Mouse (Mus musculus): ENCODE results near the gene Lep. TPM values are rescaled to one million over a fixed set of nuclear protein-coding genes. Genes with fewer than 3 reads are reported as not detected.

Lep gene
- total RNA-seq (2022) = 100 to 1,000 TPM in 1 of 4 experiments, 10 to 100 TPM in 1, 1 to 10 TPM in 2; 2.5 to 252 (median 51.1) TPM

DNA sequence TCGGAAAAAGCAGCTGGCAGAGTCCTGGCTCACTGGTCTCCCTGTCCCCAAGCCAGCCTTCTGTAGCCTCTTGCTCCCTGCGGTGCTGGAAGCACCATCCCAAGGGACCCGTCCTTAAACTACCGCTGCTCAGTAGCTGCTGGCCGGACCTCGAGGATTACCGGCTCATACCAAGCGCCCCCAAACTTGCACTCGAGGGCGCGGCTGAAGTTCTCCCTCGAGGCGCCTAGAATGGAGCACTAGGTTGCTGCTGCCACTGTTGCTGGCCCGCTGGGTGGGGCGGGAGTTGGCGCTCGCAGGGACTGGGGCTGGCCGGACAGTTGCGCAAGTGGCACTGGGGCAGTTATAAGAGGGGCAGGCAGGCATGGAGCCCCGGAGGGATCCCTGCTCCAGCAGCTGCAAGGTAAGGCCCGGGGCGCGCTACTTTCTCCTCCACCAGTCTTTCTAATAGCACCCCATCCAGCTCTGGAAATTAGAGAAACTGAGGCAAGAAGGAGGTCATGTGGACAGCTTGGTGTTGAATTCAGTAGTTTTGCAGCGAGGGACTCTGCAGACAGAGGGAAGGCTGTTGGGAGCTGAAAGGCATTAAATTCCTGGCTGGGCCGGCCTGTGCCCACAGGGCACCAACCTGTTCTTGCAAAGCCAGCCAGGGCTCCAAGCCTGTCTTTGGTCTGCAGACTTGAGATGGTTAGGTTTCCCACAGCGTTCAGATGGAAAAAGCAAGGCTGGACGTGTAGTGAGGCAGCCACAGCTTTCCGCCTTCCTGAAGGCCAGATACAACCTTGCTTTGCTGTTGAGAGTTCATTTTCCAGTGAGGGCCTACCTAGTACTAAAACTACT, at the start of gene Lep:
Gene Lep (plus strand): TSS at position 375 of the 840 bp plus-strand sequence.
- no peak for DNase-seq

GRCm38 (mm10) chr6:29011651-29012050, 48.4 kb upstream of the Lep start:
- DNase-seq = no peak

GRCm38 (mm10) chr6:29013216-29013615, 46.8 kb upstream of the Lep start:
- no peak for DNase-seq

- no peak for DNase-seq
These were observed 43.1 kb upstream of the Lep start for GRCm38 (mm10) chr6:29016891-29017412.

DNA sequence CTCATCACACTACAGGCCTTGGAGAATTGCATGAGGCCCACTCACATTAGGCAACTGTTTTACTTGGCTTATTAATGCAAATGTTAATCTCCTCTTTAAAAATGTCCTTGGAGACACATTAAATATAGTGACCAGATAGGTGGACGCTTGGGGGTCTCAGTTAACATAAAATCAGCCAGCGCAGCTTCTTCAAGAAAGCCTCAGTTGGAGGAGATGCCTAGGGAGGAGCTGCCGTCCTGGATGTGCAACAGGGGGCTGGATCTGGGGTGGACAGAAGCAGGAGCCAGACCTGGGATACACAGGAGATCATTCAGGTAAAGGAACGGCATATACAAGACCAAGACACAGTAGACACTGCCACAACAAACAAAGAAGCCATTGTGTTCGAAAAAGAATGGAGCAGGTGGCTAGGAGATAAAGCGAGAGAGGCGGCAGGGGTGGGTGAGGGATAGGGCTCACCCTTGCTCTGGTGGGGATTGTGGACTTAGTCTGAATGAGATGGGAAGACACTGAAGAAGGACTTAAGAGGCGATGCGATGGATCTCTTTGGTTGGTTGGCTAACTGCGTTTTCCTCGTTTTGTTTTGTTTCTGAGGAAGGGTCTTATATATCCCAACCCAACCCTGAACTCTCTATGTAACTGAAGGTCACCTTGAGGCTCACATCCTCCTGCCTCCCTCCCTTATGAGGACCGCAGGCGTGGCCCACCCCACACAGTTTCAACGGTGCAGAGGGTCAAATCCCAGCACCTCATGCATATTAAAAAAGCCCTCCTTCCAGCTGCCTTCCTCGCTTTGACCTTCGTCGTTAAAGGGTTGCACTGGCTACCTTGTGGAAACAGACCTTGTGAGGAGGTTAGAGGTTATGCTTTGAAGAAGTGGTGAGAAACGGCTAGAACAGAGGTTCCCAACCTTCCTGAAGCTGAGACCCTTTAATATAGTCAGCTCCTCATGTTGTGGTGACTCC, 40.0 kb upstream of the Lep start:
- DNase-seq = no peak

DNA sequence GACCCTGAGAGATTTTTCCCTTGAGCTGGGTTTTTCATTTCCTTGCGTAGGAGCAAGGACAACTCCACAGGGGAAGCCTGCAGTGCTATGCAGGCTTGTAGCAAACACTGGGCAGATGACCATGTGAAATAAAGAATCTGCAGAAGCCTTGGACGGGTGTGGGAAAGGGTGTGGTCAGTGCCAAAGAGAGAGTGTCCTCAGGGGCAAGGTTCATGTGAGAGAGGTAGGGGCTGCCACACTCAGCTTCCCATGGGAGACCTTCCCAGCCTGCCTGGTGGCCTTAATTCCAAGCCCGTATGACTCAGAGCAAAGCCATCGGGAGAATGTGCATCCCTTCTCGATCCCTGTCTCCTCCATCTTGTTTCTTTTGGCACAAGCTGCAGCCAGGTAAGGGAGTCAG, 39.1 kb upstream of the Lep start:
- DNase-seq = no peak

- DNase-seq = no peak
These were observed 38.5 kb upstream of the Lep start for GRCm38 (mm10) chr6:29021501-29021900.

DNA sequence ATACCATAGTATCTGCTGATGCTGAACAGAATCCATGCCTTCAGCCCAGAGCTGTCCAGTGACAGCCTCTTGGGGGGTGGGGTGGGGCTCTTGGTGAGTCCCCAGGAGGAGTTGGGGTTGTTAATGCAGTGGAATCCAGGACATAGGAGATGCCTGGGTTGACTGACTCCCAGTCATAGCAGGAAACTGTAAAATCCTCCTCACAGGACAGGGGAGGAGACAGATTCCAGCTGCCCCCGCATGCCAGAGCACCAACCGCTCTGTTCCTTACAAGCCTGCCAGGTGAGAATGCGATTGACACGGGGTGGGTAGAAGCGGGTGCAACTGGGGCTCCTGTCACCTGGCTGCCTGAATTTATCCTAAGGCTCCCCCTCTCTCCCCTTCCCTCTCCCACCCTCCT, 37.9 kb upstream of the Lep start:
- no peak for DNase-seq

DNA sequence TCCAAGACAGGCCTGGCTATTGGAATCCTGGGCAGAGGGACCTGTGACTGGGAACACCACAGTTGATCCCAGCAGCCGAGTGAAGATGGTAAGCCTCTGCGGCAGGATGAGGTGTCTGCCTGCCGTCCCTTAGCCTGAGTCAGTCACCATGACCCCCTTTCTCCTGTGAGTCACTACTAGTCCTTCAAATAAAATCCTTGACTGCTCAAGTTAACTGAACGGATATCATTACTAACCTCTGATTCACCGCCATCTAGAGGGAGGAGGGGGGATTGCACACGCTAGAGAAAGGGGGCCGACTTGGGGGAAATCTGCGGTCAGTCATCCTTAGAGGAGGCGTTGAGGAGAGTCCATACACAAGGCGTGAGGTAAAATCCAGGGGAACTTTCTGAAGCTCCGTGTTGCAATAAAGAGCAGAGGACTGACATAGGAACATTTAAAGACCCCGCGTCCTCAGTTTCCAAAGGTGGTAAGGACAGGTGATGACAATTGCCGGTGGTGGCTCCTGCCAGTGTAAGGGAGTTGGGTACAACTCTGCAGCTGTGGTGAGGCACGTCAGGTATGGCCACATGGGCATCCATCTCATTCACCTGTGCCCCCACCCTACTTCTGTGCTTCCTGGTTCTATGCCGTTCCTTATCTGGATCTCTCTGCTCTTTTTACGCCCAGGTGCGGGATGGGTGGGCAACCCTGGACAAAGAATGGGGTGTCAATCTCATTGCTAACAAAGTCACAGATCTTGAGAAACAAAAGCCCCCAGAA, 36.6 kb upstream of the Lep start:
- peak; percentile 81 for DNase-seq

DNA sequence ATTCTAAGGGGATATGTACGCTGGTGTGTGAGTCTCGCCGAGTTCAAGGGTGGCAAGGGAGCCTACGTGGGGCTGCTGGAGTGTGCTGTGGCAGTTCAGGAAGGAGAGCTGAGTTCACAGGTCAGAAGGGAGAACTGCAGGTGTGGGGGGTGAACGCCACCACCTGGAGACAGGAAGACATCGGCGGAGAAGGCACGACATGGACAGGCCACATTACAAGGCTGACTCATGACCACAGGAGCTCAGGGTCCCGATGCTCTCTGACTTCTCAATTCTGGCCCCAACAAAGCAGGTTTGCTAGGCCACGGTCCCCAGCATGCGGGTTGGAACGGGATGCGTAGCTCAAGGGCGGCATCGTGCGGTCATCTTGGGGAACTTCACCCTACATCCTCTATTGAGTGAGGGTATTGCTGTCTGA, 36.0 kb upstream of the Lep start:
- peak; percentile 48 for DNase-seq

DNA sequence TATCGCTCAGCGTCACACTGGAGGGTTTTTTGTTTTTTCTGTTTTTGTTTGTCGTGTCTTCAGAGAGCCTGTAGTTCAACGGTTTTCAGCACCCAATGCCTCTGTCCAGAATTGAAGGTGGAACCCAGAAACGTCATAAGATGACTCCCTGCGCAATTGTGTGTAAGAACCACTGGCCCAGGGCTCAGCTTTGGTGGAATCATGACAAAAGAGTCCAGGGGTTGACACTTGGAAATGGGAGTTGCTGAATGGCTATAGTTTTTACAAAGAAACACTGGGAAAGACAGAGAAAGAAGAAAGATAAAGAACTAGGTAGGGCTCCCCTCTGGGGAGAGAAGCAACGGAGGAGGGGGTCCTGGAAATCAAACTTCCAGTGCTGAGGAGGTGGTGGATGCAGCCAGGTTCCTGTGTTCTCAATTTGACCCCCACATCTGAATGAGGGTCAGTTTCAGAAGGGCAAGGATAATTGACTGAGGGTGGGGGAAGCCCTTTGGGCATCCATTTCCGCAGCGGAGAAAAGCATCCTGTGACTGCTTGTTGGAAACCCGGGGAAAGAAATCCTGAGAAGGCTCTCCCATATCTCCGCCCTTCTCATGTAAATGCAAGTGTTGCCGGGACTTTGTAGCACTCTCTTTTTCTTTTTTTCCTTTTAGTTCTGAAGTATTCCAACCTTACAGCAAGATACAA, 34.1 kb upstream of the Lep start:
- no peak for DNase-seq

DNA sequence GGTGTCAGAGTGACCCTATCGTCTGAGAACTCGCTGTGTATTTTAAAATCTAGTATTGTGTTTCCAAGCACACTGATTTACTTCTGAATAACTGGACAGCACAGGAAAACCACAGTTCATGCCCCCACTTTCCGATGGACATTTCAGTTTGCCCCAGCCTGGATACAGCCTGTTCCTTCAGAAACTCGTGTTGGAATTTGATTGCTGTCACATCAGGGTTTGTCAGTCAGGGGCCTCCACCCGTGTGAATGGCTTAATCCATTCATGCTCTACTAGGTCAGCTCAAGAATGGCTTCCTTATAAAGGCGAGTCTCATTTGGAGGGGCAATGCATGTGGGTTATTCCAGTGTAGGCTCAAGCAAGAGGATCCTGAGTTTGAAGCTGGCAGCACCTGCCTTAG, 33.3 kb upstream of the Lep start:
- DNase-seq = no peak

GRCm38 (mm10) chr6:29028129-29028528, 31.9 kb upstream of the Lep start:
- DNase-seq = no peak

DNA sequence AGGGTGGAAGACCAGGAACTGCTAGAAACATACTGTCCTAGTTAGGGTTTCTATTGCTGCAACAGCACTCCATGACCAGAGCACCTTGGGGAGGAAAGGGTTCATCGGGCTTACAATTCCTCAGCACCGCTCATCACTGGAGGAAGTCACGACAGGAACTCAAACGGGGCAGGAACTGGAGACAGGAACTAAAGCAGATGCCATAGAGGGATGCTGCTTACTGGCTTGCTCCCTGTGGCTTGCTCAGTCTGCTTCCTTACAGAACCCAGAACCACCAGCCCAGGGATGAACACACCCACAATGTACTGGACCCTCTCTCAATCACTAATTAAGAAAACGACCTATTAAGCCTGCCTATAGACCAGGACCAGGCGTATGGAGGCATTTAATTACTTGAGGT, 30.5 kb upstream of the Lep start:
- DNase-seq = no peak

DNA sequence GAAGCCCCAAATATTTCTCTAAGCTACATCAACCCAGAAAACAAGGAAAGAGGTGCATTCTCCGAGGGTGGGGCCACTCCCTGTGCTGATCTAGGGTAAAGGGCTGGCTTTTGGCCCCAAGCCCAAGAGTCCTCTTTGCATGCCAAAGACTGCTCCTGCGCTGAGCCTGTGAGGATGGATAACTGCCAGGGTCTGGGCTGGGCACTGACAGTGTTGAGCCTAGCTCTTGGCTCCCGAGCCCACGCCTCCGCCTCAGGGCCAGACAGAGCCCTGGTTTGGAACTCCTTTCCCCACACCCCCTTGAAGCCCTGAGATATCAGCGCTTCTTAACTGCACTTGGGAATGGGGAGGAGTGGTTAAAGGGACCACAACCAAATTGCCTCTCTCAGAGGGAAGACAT, 28.8 kb upstream of the Lep start:
- DNase-seq = peak; percentile 58

DNA sequence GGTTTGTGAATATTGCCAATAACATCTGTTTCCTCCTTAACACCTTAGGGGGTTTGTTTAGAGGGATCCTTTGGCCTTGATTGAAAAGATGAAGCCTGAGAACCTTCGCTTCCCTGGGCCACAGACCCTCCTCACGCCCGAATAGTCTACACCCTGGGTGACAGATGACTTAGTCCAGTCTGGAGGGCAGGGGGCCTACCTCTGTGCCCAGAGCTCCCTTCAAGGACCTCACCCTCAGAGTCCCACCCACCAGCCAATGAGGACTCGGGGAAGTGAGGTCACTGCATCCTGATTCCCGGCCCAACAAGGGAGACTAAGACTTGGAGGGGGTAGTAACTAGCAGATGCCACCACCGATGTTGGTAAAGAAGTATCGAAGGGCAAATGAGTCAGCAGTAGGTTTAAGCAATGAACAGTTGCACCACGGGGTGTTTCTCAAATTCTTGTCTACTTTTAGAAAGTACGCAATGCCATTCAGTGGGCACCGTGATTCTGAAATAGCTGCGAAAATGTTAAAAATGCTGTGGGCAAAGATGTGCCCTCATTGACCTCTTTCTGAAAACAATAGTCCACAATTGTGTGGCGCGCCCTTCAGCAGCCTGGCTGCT, 28.2 kb upstream of the Lep start:
- DNase-seq = peak; percentile 58

GRCm38 (mm10) chr6:29032411-29032810, 27.6 kb upstream of the Lep start:
- DNase-seq = no peak

GRCm38 (mm10) chr6:29033981-29034646, 25.9 kb upstream of the Lep start:
- no peak for DNase-seq

DNA sequence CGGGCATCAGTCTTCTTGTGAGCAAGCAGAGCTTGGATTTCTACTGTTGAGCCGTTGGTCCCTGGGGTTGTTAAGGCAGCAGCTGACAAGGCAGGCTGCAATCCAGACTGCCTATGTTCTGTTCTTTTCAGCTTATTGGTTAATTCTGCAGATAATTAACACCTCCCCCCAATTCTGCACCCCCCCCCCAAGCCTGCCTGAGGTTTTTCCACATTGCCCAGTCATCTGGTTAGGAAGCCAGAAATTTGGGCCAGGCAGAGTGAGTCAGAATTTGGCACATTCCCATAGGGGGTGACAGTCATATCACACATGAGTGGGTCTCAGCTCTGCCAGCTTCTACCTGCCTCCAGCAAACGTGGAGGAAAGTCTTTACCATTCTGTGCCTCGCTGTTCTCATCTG, 23.3 kb upstream of the Lep start:
- no peak for DNase-seq

GRCm38 (mm10) chr6:29040266-29040665, 19.8 kb upstream of the Lep start:
- DNase-seq = no peak

DNA sequence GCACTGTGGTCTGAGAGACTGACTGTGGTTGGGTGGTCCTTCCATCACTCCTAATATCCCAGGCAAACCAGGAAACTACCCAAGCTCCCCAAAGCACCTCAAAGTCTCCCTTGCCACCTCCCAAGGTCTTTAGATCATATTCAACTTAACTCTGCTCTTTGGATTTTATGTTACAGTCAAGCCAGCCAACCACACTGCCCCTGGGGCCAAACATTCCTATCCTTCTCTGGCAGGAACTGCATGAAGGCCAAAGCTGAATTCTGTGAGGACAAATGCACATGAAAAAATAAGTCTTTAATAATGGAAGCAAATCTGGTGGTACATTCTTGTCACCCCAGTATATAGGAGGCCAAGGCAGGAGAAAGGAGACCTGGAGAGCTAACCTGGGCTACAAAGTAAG, 16.0 kb upstream of the Lep start:
- DNase-seq = no peak

All from adrenal gland, adult 8-10 months (tissue).